Mouse (Mus musculus): ENCODE measurements at regions not wholly inside any gene's neighbourhood (a gene's known extent, or its start where the extent isn't known, plus 50 kb on each side); places are given as distances from the start of the nearest gene placed in this dataset.

GRCm38 (mm10) chr11:45154497-45154896, 537.4 kb downstream of the Ebf1 start:
- ATAC-seq (replicated peaks; ENCODE audit: insufficient number of reproducible peaks, low FRiP score, low TSS enrichment, low read depth) (no peak), DNase-seq (ENCODE audit: low spot score) (no peak)
- 66% methylated on average over 8 of the region's 8 CpGs for WGBS
- H3K4me1 ChIP-seq (ENCODE audit: control insufficient read depth, insufficient read depth, low read length) = no peaks in the 10 kb centered on the region
- H3K4me2 ChIP-seq (ENCODE audit: low read depth, low read length) = no peak overlapping the region
- no peak overlapping the region for H3K4me3 ChIP-seq (ENCODE audit: low read depth, low read length)
- no peaks in the 10 kb centered on the region for H3K36me3 ChIP-seq (replicated peaks; ENCODE audit: control insufficient read depth, insufficient read depth, low read depth, low read length)
- H3K27me3 ChIP-seq (ENCODE audit: control insufficient read depth, insufficient read depth, low read length) = no peaks in the 10 kb centered on the region
- no peak overlapping the region for H3K9ac ChIP-seq (replicated peaks; ENCODE audit: low read length)
- no peaks in the 10 kb centered on the region for H3K9me3 ChIP-seq (replicated peaks; ENCODE audit: control insufficient read depth, low read length)
- no peak overlapping the region for H3K27ac ChIP-seq (replicated peaks; ENCODE audit: low read depth, low read length)

DNA sequence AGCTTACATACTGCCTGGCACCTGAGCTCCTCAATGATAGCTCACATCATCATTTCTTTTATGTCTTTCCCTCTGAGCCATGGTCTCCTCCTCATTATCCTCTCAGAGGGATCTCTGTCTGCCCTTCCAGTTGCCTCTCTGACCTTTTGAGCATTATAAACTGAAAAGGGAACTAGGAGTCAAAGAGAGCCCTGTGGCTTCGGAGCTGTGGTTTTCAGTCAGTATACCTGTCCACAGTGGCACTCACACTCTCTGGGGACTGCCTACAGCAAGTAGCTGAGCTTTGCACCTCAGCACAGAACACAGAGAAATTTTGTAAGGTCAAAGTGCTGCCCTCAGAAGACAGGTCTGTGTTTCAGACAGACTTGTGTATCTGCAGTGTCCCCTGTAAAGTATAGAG, 538.7 kb downstream of the Ebf1 start:
- H3K36me3 ChIP-seq (replicated peaks; ENCODE audit: control insufficient read depth, insufficient read depth, low read depth, low read length) = no peaks in the 10 kb centered on the region
- H3K4me2 ChIP-seq (ENCODE audit: low read depth, low read length) = no peak overlapping the region
- no peaks in the 10 kb centered on the region for H3K9me3 ChIP-seq (replicated peaks; ENCODE audit: control insufficient read depth, low read length)
- 78% methylated on average over 1 of the region's 1 CpGs for WGBS
- no peak for ATAC-seq (replicated peaks; ENCODE audit: insufficient number of reproducible peaks, low FRiP score, low TSS enrichment, low read depth)
- no peak overlapping the region for H3K9ac ChIP-seq (replicated peaks; ENCODE audit: low read length)
- no peaks in the 10 kb centered on the region for H3K27me3 ChIP-seq (ENCODE audit: control insufficient read depth, insufficient read depth, low read length)
- H3K4me3 ChIP-seq (ENCODE audit: low read depth, low read length) = no peak overlapping the region
- H3K4me1 ChIP-seq (ENCODE audit: control insufficient read depth, insufficient read depth, low read length) = no peaks in the 10 kb centered on the region
- no peak for DNase-seq (ENCODE audit: low spot score)
- H3K27ac ChIP-seq (replicated peaks; ENCODE audit: low read depth, low read length) = no peak overlapping the region

DNA sequence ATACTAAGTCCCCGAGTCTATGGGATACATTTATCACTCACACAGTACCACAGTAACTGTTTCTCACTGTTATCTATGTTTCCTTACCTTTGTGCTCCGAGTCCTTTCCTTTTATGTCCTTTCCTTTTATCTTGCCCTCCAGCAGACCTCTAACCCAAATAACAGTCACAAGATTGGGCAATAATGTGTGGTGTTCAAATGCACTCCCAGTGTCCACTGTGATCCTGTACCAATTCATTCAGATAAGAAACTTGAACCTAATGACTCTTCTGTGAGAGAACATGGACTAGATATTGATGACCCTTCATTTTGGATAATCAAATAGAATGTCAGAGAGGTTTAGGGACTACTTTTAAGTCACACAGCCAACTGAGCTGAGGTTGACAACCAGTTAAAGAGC, 541.2 kb downstream of the Ebf1 start:
- DNase-seq (ENCODE audit: low spot score) (no peak), ATAC-seq (replicated peaks; ENCODE audit: insufficient number of reproducible peaks, low FRiP score, low TSS enrichment, low read depth) (no peak)
- WGBS = 82% methylated on average over 2 of the region's 2 CpGs
- no peak overlapping the region for H3K4me3 ChIP-seq (ENCODE audit: low read depth, low read length)
- no peaks in the 10 kb centered on the region for H3K9me3 ChIP-seq (replicated peaks; ENCODE audit: control insufficient read depth, low read length)
- no peak overlapping the region for H3K4me2 ChIP-seq (ENCODE audit: low read depth, low read length)
- no peak overlapping the region for H3K27ac ChIP-seq (replicated peaks; ENCODE audit: low read depth, low read length)
- H3K4me1 ChIP-seq (ENCODE audit: control insufficient read depth, insufficient read depth, low read length) = no peaks in the 10 kb centered on the region
- no peak overlapping the region for H3K9ac ChIP-seq (replicated peaks; ENCODE audit: low read length)
- H3K36me3 ChIP-seq (replicated peaks; ENCODE audit: control insufficient read depth, insufficient read depth, low read depth, low read length) = no peaks in the 10 kb centered on the region
- H3K27me3 ChIP-seq (ENCODE audit: control insufficient read depth, insufficient read depth, low read length) = no peaks in the 10 kb centered on the region

GRCm38 (mm10) chr11:45160871-45161270, 543.8 kb downstream of the Ebf1 start:
- 82% methylated on average over 8 of the region's 8 CpGs for WGBS
- no peak overlapping the region for H3K9ac ChIP-seq (replicated peaks; ENCODE audit: low read length)
- H3K27me3 ChIP-seq (ENCODE audit: control insufficient read depth, insufficient read depth, low read length) = no peaks in the 10 kb centered on the region
- DNase-seq (ENCODE audit: low spot score) (no peak), ATAC-seq (replicated peaks; ENCODE audit: insufficient number of reproducible peaks, low FRiP score, low TSS enrichment, low read depth) (no peak)
- no peak overlapping the region for H3K27ac ChIP-seq (replicated peaks; ENCODE audit: low read depth, low read length)
- no peaks in the 10 kb centered on the region for H3K4me1 ChIP-seq (ENCODE audit: control insufficient read depth, insufficient read depth, low read length)
- no peaks in the 10 kb centered on the region for H3K9me3 ChIP-seq (replicated peaks; ENCODE audit: control insufficient read depth, low read length)
- no peak overlapping the region for H3K4me2 ChIP-seq (ENCODE audit: low read depth, low read length)
- no peaks in the 10 kb centered on the region for H3K36me3 ChIP-seq (replicated peaks; ENCODE audit: control insufficient read depth, insufficient read depth, low read depth, low read length)
- H3K4me3 ChIP-seq (ENCODE audit: low read depth, low read length) = no peak overlapping the region

DNA sequence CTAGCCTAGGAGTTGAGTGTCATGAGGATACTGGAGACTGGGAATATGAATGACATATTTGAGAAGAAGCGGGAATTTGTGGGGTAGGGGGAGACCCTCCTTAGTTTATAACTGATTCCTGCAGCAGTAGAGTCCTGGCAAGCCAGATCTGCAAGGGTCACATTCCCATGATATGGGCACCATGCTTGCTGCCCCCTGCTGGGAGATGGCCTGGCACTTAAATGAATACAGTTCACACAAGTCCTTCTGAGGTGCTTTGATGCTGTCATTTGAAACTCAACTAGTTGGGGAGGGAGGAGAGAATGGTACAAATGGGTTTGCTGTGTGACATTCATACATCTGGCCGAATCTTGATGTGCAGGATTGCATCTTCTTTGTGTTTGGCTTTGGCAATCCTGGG, 556.4 kb downstream of the Ebf1 start:
- no peaks in the 10 kb centered on the region for H3K36me3 ChIP-seq (replicated peaks; ENCODE audit: control insufficient read depth, insufficient read depth, low read depth, low read length)
- ATAC-seq (replicated peaks; ENCODE audit: insufficient number of reproducible peaks, low FRiP score, low TSS enrichment, low read depth) (no peak), DNase-seq (ENCODE audit: low spot score) (peak; percentile 16)
- H3K9ac ChIP-seq (replicated peaks; ENCODE audit: low read length) = no peak overlapping the region
- no peak overlapping the region for H3K27ac ChIP-seq (replicated peaks; ENCODE audit: low read depth, low read length)
- no peaks in the 10 kb centered on the region for H3K9me3 ChIP-seq (replicated peaks; ENCODE audit: control insufficient read depth, low read length)
- WGBS = 83% methylated on average over 2 of the region's 2 CpGs
- no peaks in the 10 kb centered on the region for H3K27me3 ChIP-seq (ENCODE audit: control insufficient read depth, insufficient read depth, low read length)
- H3K4me2 ChIP-seq (ENCODE audit: low read depth, low read length) = no peak overlapping the region
- H3K4me3 ChIP-seq (ENCODE audit: low read depth, low read length) = no peak overlapping the region
- H3K4me1 ChIP-seq (ENCODE audit: control insufficient read depth, insufficient read depth, low read length) = no peaks in the 10 kb centered on the region

DNA sequence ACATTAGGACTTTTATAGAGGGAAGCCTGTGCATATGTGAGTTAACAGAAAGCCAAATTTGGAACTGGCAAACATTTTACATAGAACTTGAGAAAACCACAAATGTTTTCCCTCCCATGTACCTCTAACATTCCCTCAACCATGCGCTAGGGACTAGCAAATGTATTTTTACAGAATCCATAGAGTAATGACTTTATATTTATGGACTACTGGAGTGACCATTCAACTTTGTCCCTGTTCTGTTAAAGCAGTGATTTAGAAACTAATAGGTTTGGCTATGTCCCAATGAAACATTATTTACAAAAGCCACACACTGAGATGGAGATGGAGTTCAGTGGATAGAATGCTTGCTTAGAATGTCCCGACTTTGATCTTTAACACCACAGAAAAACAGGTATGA, 557.0 kb downstream of the Ebf1 start:
- DNase-seq (ENCODE audit: low spot score) (no peak), ATAC-seq (replicated peaks; ENCODE audit: insufficient number of reproducible peaks, low FRiP score, low TSS enrichment, low read depth) (no peak)
- Histone ChIP-seq H3K27ac (replicated peaks; ENCODE audit: low read depth, low read length) (no peak overlapping the region), H3K4me2 (ENCODE audit: low read depth, low read length) (no peak overlapping the region), H3K27me3 (ENCODE audit: control insufficient read depth, insufficient read depth, low read length) (no peaks in the 10 kb centered on the region), H3K36me3 (replicated peaks; ENCODE audit: control insufficient read depth, insufficient read depth, low read depth, low read length) (no peaks in the 10 kb centered on the region), H3K4me1 (ENCODE audit: control insufficient read depth, insufficient read depth, low read length) (no peaks in the 10 kb centered on the region), H3K9me3 (replicated peaks; ENCODE audit: control insufficient read depth, low read length) (no peaks in the 10 kb centered on the region), H3K9ac (replicated peaks; ENCODE audit: low read length) (no peak overlapping the region), H3K4me3 (ENCODE audit: low read depth, low read length) (no peak overlapping the region)
- 83% methylated on average over 2 of the region's 2 CpGs for WGBS

DNA sequence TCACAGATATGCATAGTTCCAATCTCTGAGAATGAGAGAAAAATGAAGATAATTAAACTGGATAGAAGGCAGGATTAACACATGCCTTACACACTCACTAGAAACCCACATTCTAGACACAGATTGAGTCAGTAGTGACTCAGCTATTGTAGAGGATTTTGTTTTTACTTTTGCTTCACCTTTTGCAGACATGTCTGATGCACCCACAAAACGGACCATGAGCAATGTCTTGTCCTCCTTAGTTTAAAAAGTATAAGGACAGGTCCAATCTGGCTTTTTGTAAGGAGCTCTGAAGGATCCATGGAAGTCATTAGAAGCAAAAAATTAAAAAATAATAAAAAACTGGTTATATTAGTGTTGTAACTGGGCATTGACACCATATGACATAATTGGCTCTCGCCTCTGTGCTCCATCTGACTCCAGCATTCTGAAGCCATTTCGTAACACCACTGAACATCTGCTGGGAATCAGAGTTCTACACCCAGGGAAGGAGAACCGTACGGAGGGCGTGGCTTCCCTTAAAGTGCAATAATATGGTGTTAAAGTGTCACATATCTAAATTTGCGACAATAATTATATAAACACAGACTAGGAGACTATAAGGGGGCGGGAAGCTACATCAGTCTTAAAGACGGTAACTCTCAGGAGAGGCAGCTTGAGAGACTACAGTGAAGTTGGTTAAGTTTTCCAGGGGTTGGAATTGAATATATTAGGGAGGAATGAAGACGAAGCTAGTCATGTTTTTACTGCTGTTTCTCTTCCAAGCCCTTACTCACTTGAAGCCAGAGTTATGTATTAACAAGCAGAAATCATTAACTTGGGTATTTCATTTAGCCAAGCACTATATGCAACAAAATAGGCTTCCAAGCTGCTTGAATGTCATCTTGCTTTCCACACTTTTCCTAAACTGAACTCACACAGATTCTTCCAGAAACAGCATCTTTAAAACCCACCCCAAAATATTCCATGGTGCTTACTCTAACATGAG, 558.0 kb downstream of the Ebf1 start:
- H3K9me3 ChIP-seq (replicated peaks; ENCODE audit: control insufficient read depth, low read length) = no peaks in the 10 kb centered on the region
- no peaks in the 10 kb centered on the region for H3K4me1 ChIP-seq (ENCODE audit: control insufficient read depth, insufficient read depth, low read length)
- ATAC-seq (replicated peaks; ENCODE audit: insufficient number of reproducible peaks, low FRiP score, low TSS enrichment, low read depth) (no peak), DNase-seq (ENCODE audit: low spot score) (no peak)
- WGBS = 81% methylated on average over 10 of the region's 10 CpGs
- no peak overlapping the region for H3K4me3 ChIP-seq (ENCODE audit: low read depth, low read length)
- no peak overlapping the region for H3K27ac ChIP-seq (replicated peaks; ENCODE audit: low read depth, low read length)
- no peaks in the 10 kb centered on the region for H3K36me3 ChIP-seq (replicated peaks; ENCODE audit: control insufficient read depth, insufficient read depth, low read depth, low read length)
- H3K27me3 ChIP-seq (ENCODE audit: control insufficient read depth, insufficient read depth, low read length) = no peaks in the 10 kb centered on the region
- no peak overlapping the region for H3K9ac ChIP-seq (replicated peaks; ENCODE audit: low read length)
- H3K4me2 ChIP-seq (ENCODE audit: low read depth, low read length) = no peak overlapping the region

GRCm38 (mm10) chr11:45176971-45177370, 559.9 kb downstream of the Ebf1 start:
- Histone ChIP-seq H3K9me3 (replicated peaks; ENCODE audit: control insufficient read depth, low read length) (no peaks in the 10 kb centered on the region), H3K4me1 (ENCODE audit: control insufficient read depth, insufficient read depth, low read length) (no peaks in the 10 kb centered on the region), H3K4me2 (ENCODE audit: low read depth, low read length) (no peak overlapping the region), H3K27me3 (ENCODE audit: control insufficient read depth, insufficient read depth, low read length) (no peaks in the 10 kb centered on the region), H3K27ac (replicated peaks; ENCODE audit: low read depth, low read length) (no peak overlapping the region), H3K9ac (replicated peaks; ENCODE audit: low read length) (no peak overlapping the region), H3K4me3 (ENCODE audit: low read depth, low read length) (no peak overlapping the region), H3K36me3 (replicated peaks; ENCODE audit: control insufficient read depth, insufficient read depth, low read depth, low read length) (no peaks in the 10 kb centered on the region)
- WGBS = 94% methylated on average over 3 of the region's 3 CpGs
- DNase-seq (ENCODE audit: low spot score) (no peak), ATAC-seq (replicated peaks; ENCODE audit: insufficient number of reproducible peaks, low FRiP score, low TSS enrichment, low read depth) (no peak)
